Mouse (Mus musculus) kidney, adult 9 months (tissue): ENCODE results near the gene Cldn34b3.
"Not testable (repeated sequence)": the region's sequence is repeated elsewhere in the genome, so short reads cannot be mapped to it uniquely, and the experiment has no call there.

Source experiments
- DNase-seq: peaks from one replicate; pipeline ENCODE4 v3.0.0; 2022

The Cldn34b3 gene

DNA sequence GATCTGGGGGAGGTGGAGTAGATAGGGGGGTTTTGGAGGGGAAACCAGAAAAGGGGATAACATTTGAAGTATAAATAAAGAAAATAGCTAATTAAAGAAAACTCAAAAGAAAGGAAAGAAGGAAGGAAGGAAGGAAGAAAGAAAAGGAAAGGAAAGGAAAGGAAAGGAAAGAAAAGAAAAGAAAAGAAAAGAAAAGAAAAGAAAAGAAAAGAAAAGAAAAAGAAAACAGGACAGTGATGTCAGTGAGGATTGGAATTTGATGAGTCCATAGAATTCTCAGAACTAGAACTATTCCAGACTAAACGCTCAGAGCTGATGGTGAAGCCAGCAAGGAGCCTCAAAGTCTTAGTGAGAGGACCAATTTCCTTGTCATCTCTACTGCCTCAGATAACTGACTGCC lies at the start of gene Cldn34b3:
Gene Cldn34b3 (plus strand): TSS at position 301 of the 400 bp plus-strand sequence.
- DNase-seq = not testable (repeated sequence)
